Mouse (Mus musculus): Measurements from ENCODE around the gene Rfc2. TPM values are rescaled to one million over a fixed set of nuclear protein-coding genes. Genes with fewer than 3 reads are reported as not detected.
A peak's percentile ranks its signal among the peaks of the same experiment; 100 is the strongest.

The Rfc2 gene
- polyA plus RNA-seq (2014; fragmentation: Nextera tagmentation; extraction: Ambion mirVana) = 163 and 180 TPM in 2 replicates

DNA sequence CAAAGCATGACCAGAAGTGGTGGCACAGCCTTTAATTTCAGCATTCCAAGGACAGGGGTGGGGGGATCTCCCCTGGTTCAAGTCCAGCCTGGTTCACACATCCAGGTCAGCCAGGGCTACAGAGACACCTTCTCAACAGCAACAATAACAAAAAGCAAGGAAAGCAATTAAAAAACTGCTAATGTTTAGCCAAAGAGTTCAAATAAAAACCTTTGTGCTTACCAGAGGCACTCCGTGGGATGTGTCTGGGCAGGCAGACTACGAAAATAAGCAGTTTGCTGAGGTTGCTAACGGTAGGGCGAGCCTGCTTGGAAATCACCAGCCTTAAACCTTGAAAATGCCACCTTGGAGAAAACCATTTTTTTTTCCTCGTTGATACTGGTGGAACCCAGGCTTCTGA, at the start of gene Rfc2:
Gene Rfc2, plus strand, starts transcription at position 221 of the 400 bp plus-strand sequence.
- no peak for ATAC-seq (ENCODE audit: low read depth)
- H3K4me3 ChIP-seq (ENCODE audit: low read depth, low read length) = no peak within 1 kb of the TSS
- 79% methylated on average over 5 of the region's 5 CpGs for WGBS
- H3K36me3 ChIP-seq (ENCODE audit: control insufficient read depth, insufficient read depth, low read length) = no peaks in the 10 kb centered on the region
- no peaks in the 10 kb centered on the region for H3K27me3 ChIP-seq (ENCODE audit: control insufficient read depth, insufficient read depth, low read length)
- no peak within 1 kb of the TSS for H3K27ac ChIP-seq (ENCODE audit: low read depth, low read length)
- H3K9me3 ChIP-seq (ENCODE audit: control insufficient read depth, low read length) = no peaks in the 10 kb centered on the region
- H3K9ac ChIP-seq (replicated peaks; ENCODE audit: low read depth, low read length) = no peak within 1 kb of the TSS
- no peak within 1 kb of the TSS for H3K4me2 ChIP-seq (ENCODE audit: low read depth, low read length)
- H3K4me1 ChIP-seq (ENCODE audit: control insufficient read depth, insufficient read depth, low read length) = peaks cover 4% of the 10 kb centered on the region; the same call in 1 of the 2 replicates

DNA sequence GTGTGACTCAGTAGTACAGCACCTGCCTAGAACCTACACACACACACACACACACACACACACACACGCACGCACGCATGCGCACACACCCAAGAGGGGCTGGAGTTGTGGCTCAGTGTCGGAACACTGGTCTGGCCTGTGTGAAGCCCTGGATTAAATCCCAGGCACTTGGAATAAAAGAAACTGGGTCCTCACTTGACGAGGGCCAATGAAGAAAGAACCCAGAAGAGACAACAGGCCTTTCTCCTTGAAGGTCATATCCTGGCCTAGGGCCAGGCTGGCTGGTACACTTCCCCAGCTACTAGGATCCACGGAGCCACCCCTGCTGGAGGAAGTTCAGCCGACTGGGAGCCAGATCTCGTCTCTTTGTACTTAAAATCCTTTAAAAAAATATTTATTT, 49.6 kb upstream of the Rfc2 start:
- no peak overlapping the region for H3K4me3 ChIP-seq (ENCODE audit: low read depth, low read length)
- no peak for ATAC-seq (ENCODE audit: low read depth)
- H3K9me3 ChIP-seq (ENCODE audit: control insufficient read depth, low read length) = no peaks in the 10 kb centered on the region
- H3K27ac ChIP-seq (ENCODE audit: low read depth, low read length) = peak overlapping the region; percentile 52
- no peak overlapping the region for H3K9ac ChIP-seq (replicated peaks; ENCODE audit: low read depth, low read length)
- H3K4me2 ChIP-seq (ENCODE audit: low read depth, low read length) = no peak overlapping the region
- peaks cover 8% of the 10 kb centered on the region; the same call in 1 of the 2 replicates for H3K4me1 ChIP-seq (ENCODE audit: control insufficient read depth, insufficient read depth, low read length)
- H3K27me3 ChIP-seq (ENCODE audit: control insufficient read depth, insufficient read depth, low read length) = no peaks in the 10 kb centered on the region
- WGBS = 72% methylated on average over 9 of the region's 9 CpGs
- H3K36me3 ChIP-seq (ENCODE audit: control insufficient read depth, insufficient read depth, low read length) = peaks cover 28% of the 10 kb centered on the region

- H3K9ac ChIP-seq (replicated peaks; ENCODE audit: low read depth, low read length) = no peak overlapping the region
- WGBS = 93% methylated on average over 6 of the region's 6 CpGs
- peaks cover 8% of the 10 kb centered on the region; the same call in 1 of the 2 replicates for H3K4me1 ChIP-seq (ENCODE audit: control insufficient read depth, insufficient read depth, low read length)
- H3K36me3 ChIP-seq (ENCODE audit: control insufficient read depth, insufficient read depth, low read length) = peaks cover 28% of the 10 kb centered on the region
- ATAC-seq (ENCODE audit: low read depth) = no peak
- H3K27ac ChIP-seq (ENCODE audit: low read depth, low read length) = no peak overlapping the region
- no peak overlapping the region for H3K4me3 ChIP-seq (ENCODE audit: low read depth, low read length)
- no peaks in the 10 kb centered on the region for H3K27me3 ChIP-seq (ENCODE audit: control insufficient read depth, insufficient read depth, low read length)
- H3K4me2 ChIP-seq (ENCODE audit: low read depth, low read length) = no peak overlapping the region
- H3K9me3 ChIP-seq (ENCODE audit: control insufficient read depth, low read length) = no peaks in the 10 kb centered on the region
Observed at GRCm38 (mm10) chr5:134532417-134532816, 48.7 kb upstream of the Rfc2 start.

GRCm38 (mm10) chr5:134536036-134536435, 45.1 kb upstream of the Rfc2 start:
- H3K4me2 ChIP-seq (ENCODE audit: low read depth, low read length) = no peak overlapping the region
- no peak overlapping the region for H3K27ac ChIP-seq (ENCODE audit: low read depth, low read length)
- H3K4me1 ChIP-seq (ENCODE audit: control insufficient read depth, insufficient read depth, low read length) = peaks cover 11% of the 10 kb centered on the region
- 90% methylated on average over 6 of the region's 6 CpGs for WGBS
- ATAC-seq (ENCODE audit: low read depth) = no peak
- no peaks in the 10 kb centered on the region for H3K9me3 ChIP-seq (ENCODE audit: control insufficient read depth, low read length)
- H3K36me3 ChIP-seq (ENCODE audit: control insufficient read depth, insufficient read depth, low read length) = peaks cover 28% of the 10 kb centered on the region
- no peaks in the 10 kb centered on the region for H3K27me3 ChIP-seq (ENCODE audit: control insufficient read depth, insufficient read depth, low read length)
- no peak overlapping the region for H3K4me3 ChIP-seq (ENCODE audit: low read depth, low read length)
- H3K9ac ChIP-seq (replicated peaks; ENCODE audit: low read depth, low read length) = no peak overlapping the region

DNA sequence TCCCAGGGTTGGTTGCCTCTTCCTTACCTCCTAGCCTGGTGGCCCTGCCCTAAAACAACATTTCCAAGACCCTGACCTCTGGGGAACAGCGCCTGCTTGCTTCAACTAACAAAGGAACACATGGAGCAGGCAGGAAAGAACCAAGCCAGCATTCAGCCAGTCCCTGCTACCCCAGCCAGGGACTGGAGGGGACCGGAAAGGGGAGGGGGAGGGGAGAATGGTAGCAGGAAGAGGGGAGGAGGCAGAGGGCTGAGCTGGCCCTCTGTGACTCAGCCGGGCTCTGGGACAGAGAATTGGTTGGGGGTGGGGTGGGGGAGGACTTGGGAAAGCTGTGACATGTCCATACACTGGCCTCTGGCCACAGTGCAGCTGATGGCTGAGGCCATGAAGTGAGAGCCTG, 41.3 kb upstream of the Rfc2 start:
- Histone ChIP-seq H3K4me2 (ENCODE audit: low read depth, low read length) (no peak overlapping the region), H3K4me1 (ENCODE audit: control insufficient read depth, insufficient read depth, low read length) (peaks cover 18% of the 10 kb centered on the region), H3K9ac (replicated peaks; ENCODE audit: low read depth, low read length) (no peak overlapping the region), H3K36me3 (ENCODE audit: control insufficient read depth, insufficient read depth, low read length) (peaks cover 11% of the 10 kb centered on the region), H3K4me3 (ENCODE audit: low read depth, low read length) (no peak overlapping the region), H3K27ac (ENCODE audit: low read depth, low read length) (peak overlapping the region; percentile 55; the same call in 1 of the 2 replicates), H3K9me3 (ENCODE audit: control insufficient read depth, low read length) (no peaks in the 10 kb centered on the region), H3K27me3 (ENCODE audit: control insufficient read depth, insufficient read depth, low read length) (no peaks in the 10 kb centered on the region)
- ATAC-seq (ENCODE audit: low read depth) = peak; percentile 55; the same call in 1 of the 2 replicates
- 11% methylated on average over 3 of the region's 3 CpGs for WGBS

DNA sequence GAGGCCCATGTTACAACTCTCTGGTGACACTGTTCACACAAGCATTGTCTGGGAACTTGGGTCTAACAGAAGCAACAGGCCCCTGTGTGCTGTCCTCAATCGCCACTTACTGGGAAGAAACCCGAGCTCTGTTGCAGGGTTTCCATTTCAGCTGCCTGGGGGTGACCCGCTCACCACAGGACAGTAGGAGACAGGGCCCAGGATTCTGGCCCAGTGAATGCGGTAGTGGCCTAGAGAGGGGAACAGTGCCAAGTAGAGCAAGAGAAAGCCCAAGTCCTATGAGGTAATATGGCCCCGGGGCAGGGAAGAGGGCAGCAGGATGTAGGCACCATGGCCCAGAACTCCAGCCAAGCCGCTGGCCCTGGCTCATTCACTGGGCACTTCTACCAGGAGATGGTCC, 40.3 kb upstream of the Rfc2 start:
- H3K9ac ChIP-seq (replicated peaks; ENCODE audit: low read depth, low read length) = no peak overlapping the region
- no peak overlapping the region for H3K4me3 ChIP-seq (ENCODE audit: low read depth, low read length)
- H3K27me3 ChIP-seq (ENCODE audit: control insufficient read depth, insufficient read depth, low read length) = no peaks in the 10 kb centered on the region
- no peak overlapping the region for H3K4me2 ChIP-seq (ENCODE audit: low read depth, low read length)
- H3K4me1 ChIP-seq (ENCODE audit: control insufficient read depth, insufficient read depth, low read length) = peaks cover 19% of the 10 kb centered on the region
- peaks cover 4% of the 10 kb centered on the region; the same call in 1 of the 2 replicates for H3K36me3 ChIP-seq (ENCODE audit: control insufficient read depth, insufficient read depth, low read length)
- 77% methylated on average over 6 of the region's 6 CpGs for WGBS
- H3K9me3 ChIP-seq (ENCODE audit: control insufficient read depth, low read length) = no peaks in the 10 kb centered on the region
- ATAC-seq (ENCODE audit: low read depth) = no peak
- H3K27ac ChIP-seq (ENCODE audit: low read depth, low read length) = no peak overlapping the region

DNA sequence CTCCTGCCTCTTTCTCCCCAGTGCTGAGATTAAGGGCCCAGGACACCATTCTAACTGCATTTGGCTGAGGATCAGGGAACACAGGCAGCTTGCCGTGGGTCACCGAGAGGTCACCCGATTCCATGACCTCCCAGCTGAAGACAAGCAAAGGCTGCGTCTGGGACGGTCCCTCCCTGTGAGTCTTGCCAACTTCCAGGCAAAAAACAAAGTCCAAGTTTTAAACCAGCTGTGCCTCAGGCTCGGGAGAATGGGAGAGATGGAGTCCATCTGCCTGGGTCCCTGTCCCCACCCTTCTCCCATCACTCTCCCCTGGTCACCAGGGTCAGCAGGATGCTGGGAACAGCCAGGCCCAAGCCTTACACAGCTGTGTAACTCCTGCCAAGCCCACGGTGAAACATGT, 39.5 kb upstream of the Rfc2 start:
- Histone ChIP-seq H3K27ac (ENCODE audit: low read depth, low read length) (no peak overlapping the region), H3K4me3 (ENCODE audit: low read depth, low read length) (no peak overlapping the region), H3K27me3 (ENCODE audit: control insufficient read depth, insufficient read depth, low read length) (no peaks in the 10 kb centered on the region), H3K9me3 (ENCODE audit: control insufficient read depth, low read length) (no peaks in the 10 kb centered on the region), H3K36me3 (ENCODE audit: control insufficient read depth, insufficient read depth, low read length) (peaks cover 4% of the 10 kb centered on the region; the same call in 1 of the 2 replicates), H3K9ac (replicated peaks; ENCODE audit: low read depth, low read length) (no peak overlapping the region), H3K4me2 (ENCODE audit: low read depth, low read length) (no peak overlapping the region), H3K4me1 (ENCODE audit: control insufficient read depth, insufficient read depth, low read length) (peaks cover 24% of the 10 kb centered on the region)
- no peak for ATAC-seq (ENCODE audit: low read depth)
- WGBS = 34% methylated on average over 7 of the region's 7 CpGs

GRCm38 (mm10) chr5:134544516-134545241, 36.5 kb upstream of the Rfc2 start:
- H3K36me3 ChIP-seq (ENCODE audit: control insufficient read depth, insufficient read depth, low read length) = peaks cover 4% of the 10 kb centered on the region; the same call in 1 of the 2 replicates
- peak overlapping the region; percentile 28 for H3K27ac ChIP-seq (ENCODE audit: low read depth, low read length)
- no peak overlapping the region for H3K9ac ChIP-seq (replicated peaks; ENCODE audit: low read depth, low read length)
- no peaks in the 10 kb centered on the region for H3K27me3 ChIP-seq (ENCODE audit: control insufficient read depth, insufficient read depth, low read length)
- peaks cover 42% of the 10 kb centered on the region for H3K4me1 ChIP-seq (ENCODE audit: control insufficient read depth, insufficient read depth, low read length)
- WGBS = 58% methylated on average over 19 of the region's 19 CpGs
- H3K4me2 ChIP-seq (ENCODE audit: low read depth, low read length) = no peak overlapping the region
- no peaks in the 10 kb centered on the region for H3K9me3 ChIP-seq (ENCODE audit: control insufficient read depth, low read length)
- H3K4me3 ChIP-seq (ENCODE audit: low read depth, low read length) = no peak overlapping the region
- ATAC-seq (ENCODE audit: low read depth) = no peak

GRCm38 (mm10) chr5:134545242-134545629, 35.9 kb upstream of the Rfc2 start:
- Histone ChIP-seq H3K4me3 (ENCODE audit: low read depth, low read length) (no peak overlapping the region), H3K36me3 (ENCODE audit: control insufficient read depth, insufficient read depth, low read length) (peaks cover 4% of the 10 kb centered on the region; the same call in 1 of the 2 replicates), H3K27me3 (ENCODE audit: control insufficient read depth, insufficient read depth, low read length) (no peaks in the 10 kb centered on the region), H3K9me3 (ENCODE audit: control insufficient read depth, low read length) (no peaks in the 10 kb centered on the region), H3K9ac (replicated peaks; ENCODE audit: low read depth, low read length) (no peak overlapping the region), H3K4me1 (ENCODE audit: control insufficient read depth, insufficient read depth, low read length) (peaks cover 44% of the 10 kb centered on the region), H3K27ac (ENCODE audit: low read depth, low read length) (no peak overlapping the region; the same call in 1 of the 2 replicates), H3K4me2 (ENCODE audit: low read depth, low read length) (no peak overlapping the region)
- ATAC-seq (ENCODE audit: low read depth) = no peak
- WGBS = 72% methylated on average over 3 of the region's 3 CpGs

Measured in neural tube, embryonic 14.5 days (tissue).